Mouse (Mus musculus) adrenal gland, postnatal 25 days (tissue): ENCODE data around the gene 9430097D07Rik. TPM values are rescaled to one million over a fixed set of nuclear protein-coding genes. Genes with fewer than 3 reads are reported as not detected.

Experiments used
- DNase-seq: peaks from one replicate; pipeline ENCODE4 v3.0.0; 2021; ENCODE audit warnings: mixed read lengths
- total RNA-seq: library from RNA; stranded (reverse); gene quantifications from 2 replicates; pipeline ENCODE4 v1.2.3, GENCODE M21; 2021

The 9430097D07Rik gene
- total RNA-seq, 1 experiment from 2014 or later: not detected

- DNase-seq: no peak
These were observed 15.9 kb downstream of the 9430097D07Rik start for GRCm38 (mm10) chr2:32559570-32559969.

DNA sequence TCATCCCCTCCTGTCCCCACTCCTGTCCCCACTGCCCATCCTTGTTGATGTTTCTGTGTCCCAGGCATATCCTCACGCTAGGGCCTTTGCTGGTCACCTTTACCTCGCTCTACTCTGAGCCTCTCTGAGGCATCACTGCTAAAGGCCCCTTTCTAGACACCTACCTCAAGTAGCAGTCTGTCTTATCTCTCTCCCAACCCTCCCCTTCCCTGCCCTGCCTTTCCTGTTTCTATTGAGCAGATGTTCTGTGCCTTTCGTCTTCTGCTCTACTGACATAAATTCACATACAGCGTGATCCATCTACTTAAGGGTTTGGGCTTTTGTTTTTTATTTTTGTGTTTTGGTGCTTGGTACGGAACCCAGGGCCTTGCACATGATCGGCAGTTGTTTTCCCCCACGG, 19.5 kb downstream of the 9430097D07Rik start:
- DNase-seq: no peak

GRCm38 (mm10) chr2:32555484-32555883, 20.0 kb downstream of the 9430097D07Rik start:
- DNase-seq: no peak

GRCm38 (mm10) chr2:32553592-32554148, 21.8 kb downstream of the 9430097D07Rik start:
- no peak for DNase-seq

- DNase-seq: no peak
These were observed 24.2 kb downstream of the 9430097D07Rik start for GRCm38 (mm10) chr2:32551236-32551635.

- peak; percentile 52 for DNase-seq
These were observed 25.7 kb downstream of the 9430097D07Rik start for GRCm38 (mm10) chr2:32549764-32550163.

DNA sequence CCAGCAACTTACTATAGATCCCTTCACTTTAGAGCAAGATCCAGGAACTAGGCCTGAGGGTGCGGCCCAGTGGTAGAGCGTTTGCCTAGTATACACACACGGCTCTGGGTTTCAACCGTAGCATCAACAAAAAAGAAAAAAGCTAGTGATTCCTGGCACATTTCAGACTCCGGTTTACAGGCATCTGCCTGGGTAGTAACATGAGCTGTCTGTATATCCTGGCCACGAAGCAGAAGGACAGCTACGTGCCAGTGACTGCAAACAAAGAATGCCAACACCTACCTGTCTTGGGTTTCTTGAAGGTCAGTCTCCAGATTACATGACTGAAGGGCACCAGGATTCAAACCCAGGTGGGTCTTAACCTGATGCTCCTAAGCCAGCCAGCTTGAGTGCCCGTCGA, 26.3 kb downstream of the 9430097D07Rik start:
- DNase-seq: no peak

GRCm38 (mm10) chr2:32547964-32548739, 27.3 kb downstream of the 9430097D07Rik start:
- peak; percentile 80 for DNase-seq

- no peak for DNase-seq
These were observed 28.1 kb downstream of the 9430097D07Rik start for GRCm38 (mm10) chr2:32547380-32547779.

DNA sequence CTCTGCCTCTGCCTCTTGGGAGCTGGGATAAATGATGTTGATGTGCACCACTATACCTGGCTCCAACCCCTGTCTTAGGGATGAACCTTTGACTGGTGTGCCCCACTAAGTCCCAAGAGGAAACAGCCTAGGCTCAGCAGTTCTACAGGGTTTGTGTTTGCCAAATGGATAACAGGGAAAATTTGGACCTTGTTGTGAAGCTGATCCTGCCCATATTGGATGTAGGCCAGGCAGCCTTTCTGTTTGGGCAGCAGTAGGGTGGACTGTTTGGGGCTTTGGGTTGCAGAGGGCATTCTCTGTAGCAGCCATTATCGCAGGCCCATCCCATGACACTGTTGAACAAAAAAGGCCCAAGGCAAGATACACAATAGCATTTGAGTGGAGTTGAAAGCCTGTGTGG, 28.5 kb downstream of the 9430097D07Rik start:
- no peak for DNase-seq

GRCm38 (mm10) chr2:32543031-32543449, 32.4 kb downstream of the 9430097D07Rik start:
- DNase-seq: no peak

DNA sequence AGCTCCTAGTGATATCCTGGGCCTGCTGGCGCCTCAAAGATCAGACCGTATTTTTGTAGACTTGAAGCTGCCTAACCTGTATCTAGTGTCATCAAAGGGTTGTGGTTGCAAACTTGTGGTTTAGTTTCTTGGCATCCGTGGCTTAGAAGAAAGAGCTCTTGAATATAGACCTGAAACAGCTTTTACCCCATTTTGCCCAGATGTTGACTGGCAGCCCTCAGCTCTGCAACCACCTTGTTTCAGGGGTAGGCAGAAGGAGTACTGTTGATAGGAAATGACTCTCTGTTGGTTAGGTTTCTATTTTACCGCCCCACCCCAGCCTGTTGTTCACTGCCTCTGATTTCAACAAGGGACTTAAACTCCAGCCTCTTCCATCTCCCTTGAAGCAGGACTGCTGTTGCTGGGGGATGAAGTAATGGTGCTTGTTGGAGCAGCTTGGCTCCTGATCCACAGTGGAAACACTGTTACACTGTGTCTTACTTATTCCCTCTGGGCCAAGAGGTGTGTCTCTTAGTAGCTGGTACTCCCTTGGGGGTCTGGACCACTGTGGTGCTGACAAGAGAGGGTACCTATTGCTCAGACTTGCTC, 33.4 kb downstream of the 9430097D07Rik start:
- DNase-seq: no peak

DNA sequence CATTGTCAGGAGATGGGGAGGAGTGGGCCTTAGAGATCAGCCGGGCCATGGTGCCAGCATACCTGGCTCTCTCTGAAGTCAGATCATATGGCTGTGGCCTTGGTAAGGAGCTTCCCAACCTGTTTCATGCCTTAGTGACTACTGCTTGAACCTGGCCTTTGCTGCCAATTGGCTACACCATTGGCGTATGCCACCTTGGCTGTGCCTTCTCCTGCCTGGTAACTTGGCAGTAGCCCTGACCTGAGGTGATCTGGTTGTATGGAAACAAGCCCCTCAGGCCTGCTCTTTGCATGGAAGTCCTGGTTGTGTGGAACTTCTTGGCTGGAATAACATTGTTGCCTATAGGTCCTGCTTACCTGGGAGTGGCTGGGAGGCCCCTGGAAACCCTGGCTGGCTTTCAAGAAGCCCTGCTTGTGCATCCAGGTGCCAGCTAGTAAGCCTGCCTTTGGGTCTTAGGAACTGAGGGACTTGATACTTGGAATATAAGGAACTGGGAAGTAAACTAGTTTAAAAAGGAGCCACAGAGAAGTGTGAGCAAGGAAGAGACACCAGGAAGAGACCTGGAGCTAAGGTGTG, 34.1 kb downstream of the 9430097D07Rik start:
- no peak for DNase-seq

DNA sequence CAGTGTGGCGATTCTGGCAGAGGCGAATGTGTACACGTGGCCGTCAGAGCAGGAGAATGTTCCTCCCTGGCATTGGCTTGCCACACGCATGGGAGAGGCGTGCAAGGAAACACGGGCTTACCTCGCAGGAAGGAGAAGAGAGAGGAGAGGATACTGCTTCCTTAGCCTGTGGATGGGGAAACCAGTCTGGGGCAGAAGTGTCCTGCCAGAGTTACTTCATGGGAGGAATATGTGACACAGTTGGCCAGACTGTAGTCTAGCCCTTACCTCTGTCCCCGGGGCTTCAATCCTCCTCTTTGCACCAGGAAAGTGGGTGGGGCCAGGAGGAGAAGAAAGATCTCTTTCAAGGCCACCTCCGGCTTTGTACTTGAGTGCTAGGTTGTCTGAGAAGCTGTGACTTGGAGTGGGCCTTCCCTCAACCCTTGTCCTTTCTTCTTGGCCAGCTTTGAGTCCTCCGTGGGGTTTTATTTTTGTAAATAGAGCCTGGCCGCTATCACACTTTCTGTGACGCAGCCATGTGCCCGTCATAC, 36.0 kb downstream of the 9430097D07Rik start:
- no peak for DNase-seq

DNA sequence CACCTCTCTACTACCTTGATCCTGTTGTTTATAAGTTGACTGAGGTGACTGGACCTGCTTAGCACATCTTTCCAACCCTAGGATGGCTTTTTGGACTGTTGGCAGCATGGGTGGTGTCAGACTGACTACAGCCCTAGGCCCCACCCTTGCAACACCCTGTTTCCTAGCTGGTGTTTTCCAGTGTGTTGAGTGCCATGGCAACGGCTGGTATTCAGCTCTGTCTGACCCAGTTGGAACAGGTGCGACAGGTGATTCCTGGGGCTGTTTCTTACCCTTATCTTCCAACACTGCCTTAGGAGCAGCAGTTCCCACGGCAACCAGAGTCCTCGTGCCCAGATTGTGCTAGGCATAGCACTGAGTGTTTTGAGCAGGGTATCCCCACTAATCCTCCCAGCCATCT, 37.0 kb downstream of the 9430097D07Rik start:
- no peak for DNase-seq

DNA sequence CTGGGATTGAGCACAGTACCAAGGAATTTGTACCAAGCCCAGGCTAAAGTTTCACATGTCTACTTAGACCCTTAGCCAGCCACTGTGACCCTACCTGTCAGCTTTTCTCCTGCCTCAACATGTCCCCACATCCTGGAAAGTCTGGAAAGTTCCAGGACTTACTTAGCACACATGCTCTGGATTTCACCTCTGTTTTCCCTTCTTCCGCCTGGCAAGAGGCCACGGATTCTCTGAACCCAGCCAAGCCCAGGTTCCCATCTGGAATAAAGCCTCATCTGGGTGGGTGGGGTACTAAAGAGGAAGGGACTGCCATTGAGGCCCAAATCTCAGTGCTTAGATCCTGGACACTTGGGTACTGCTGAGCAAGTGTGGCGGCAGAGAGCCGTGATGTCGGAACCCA, 37.5 kb downstream of the 9430097D07Rik start:
- DNase-seq: no peak

DNA sequence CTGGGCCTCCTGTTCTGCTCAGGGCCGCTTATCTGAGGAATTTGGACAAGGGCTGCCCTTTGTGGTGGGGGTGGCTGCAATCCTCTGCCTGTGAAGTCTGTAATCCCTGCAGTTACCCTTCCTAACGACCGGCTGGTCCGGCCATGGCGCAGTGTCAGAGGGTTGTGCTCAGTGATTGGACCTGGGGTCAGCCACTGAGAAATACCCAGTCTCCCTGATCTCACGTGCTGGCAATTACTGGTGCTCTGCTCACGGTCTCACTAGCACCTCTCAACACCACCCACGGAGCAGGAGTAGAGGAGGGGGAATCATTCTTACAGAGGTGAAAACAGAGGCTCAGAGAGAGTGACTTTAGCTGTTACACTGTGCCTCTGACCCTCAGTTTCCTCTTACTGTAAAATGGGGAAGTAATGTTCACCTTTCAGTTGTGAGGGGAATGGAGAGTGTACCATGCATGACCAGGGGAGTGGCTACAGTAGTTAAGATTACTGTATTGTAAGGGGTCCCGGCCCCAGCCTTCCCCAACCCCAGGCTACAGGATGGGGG, 38.1 kb downstream of the 9430097D07Rik start:
- peak; percentile 24 for DNase-seq

DNA sequence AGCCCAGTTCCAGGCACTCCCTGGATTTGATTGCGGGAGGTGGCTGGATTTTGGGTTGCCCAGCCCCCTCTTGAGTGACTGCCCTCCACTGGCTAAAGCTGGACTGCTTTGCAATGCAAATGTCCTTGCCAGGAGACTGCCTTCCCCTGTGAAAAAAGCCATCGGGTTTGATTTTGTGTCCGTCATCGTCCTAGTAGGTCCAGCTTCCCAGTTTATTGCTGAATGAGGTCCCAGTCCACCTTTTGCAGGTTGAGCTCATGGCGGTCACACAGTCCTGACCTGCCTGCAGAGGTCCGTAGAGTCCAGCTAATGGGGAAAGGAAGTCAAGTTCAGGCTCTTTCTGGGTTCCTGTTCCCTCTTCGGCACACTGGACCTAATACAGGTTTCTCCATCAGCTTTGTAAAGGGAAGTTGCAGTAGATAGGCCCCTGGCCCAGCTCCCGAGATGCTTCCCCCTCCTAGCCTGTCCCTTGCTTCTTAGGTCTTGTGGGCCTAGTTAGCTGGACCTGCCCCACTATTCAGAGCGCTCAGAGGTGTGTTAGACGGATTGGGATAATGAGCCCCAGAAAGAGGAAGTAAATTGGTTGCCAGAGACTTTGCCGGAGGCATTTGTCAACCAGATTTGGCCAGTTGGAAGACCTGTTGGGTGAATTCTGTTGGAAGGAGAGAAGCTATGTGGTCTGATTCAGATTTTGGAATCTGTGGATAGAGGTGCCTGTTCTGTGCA, 38.7 kb downstream of the 9430097D07Rik start:
- DNase-seq: peak; percentile 52

- DNase-seq: peak; percentile 38
These were observed 39.3 kb downstream of the 9430097D07Rik start for GRCm38 (mm10) chr2:32536086-32536633.

- DNase-seq: peak; percentile 61
These were observed 39.9 kb downstream of the 9430097D07Rik start for GRCm38 (mm10) chr2:32535501-32535991.

- DNase-seq: peak; percentile 99
These were observed 40.6 kb downstream of the 9430097D07Rik start, which contains the start of gene Fam102a for GRCm38 (mm10) chr2:32534733-32535471. Gene Fam102a (plus strand): TSS chr2:32535332.
